Mouse (Mus musculus): ENCODE measurements around the gene Tcf7l2.

- no peak for TF ChIP-seq CTCF (IDR thresholded peaks at IDR 0.05; ENCODE audit: low read depth)
- no peak for TF ChIP-seq EP300 (IDR thresholded peaks at IDR 0.05; ENCODE audit: low read depth)
These were observed 131.6 kb downstream of the Tcf7l2 start for GRCm38 (mm10) chr19:55873221-55873620.

All from heart, postnatal 0 days (tissue).